Mouse (Mus musculus) neutrophil, adult 83 days (primary cell): Measurements from ENCODE around the gene Zkscan5. TPM values are rescaled to one million over a fixed set of nuclear protein-coding genes. Genes with fewer than 3 reads are reported as not detected.

Experiments
- total RNA-seq, 2 experiments: library from RNA; stranded (reverse); gene quantifications; one replicate each; pipeline ENCODE4 v1.2.4; 2023

Zkscan5 gene
- 1 to 10 TPM; 4.0 to 4.1 TPM for total RNA-seq

DNA sequence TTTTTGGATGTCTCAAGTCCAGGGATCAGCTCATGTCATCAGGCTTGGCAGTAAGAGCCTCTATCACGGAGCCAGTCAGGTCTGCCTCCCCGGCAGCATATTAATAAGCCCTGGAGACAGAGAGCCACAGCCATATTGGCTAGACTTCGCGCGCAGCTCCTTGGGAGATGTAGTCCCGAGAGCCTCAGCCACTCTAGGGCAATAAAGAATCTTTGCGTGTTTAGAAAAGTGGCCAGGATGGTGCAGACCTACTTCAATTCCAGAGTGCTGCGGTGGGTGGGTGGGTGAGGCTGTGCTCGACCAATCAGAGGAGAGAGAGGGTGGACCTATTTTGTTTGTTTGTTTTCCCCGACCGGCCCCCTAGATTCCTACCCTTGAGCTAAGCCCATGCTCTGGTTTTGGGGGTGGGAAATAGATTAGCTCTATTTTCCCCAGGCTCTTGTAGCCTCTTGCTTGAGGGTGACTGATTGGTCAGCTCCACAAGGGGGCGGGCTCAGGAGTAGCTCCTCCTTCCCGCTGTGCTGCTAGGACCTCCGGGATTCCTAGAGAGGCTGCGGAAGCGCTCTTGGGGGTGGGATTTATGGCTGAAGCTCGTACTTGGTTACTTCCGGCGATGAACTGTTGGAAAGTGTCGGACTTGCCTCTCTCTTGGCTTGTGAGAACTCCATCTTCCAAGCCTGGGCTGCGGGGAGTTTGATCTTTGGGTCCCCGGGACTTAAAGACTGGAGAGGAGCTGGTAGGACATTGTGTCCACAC lies at the start of gene Zkscan5:
TSS of gene Zkscan5 (plus strand) at position 627 of the 756 bp plus-strand sequence.

DNA sequence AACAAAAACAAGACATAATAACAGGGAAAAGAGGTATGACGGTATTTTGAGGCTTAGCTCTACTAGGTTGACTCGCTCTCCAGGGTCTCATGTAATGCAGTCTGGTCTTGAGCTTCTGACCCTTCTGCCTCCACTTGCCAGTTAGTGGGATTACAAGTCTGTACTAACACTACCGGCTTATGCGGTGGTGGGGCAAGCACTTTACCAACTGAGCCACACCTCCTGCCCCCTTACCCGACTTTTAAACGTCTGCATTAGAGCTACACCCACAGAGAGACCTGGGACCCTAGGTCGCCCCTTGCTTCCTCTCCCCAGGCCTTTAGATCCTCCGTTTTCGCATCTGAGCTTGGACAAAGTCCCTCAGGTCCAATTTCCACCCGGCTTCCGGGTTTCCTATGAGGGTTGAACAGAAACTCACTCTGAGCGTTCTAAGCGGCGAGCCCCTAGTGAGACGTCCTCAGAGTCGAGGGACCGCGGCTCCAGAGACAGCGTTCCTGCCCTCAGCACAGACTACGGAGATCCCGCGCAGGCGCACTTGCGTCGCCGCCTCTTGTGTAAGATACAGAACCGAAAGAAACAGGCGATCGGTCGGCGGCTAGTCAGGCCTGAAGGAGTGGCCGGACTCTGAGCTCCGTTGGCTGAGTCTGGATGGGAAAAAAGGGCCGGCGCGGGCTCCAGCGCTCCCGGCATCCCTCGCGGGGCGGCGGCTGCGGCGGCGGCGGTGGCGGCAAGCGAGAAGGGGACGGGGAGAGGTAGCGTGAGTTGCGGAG lies 37.6 kb upstream of the Zkscan5 start, which contains the start of the genes Ptcd1 and Cpsf4:
TSS of gene Ptcd1 (minus strand) at position 573 of the 770 bp plus-strand sequence.
TSS of gene Cpsf4 (plus strand) at position 678 of the 770 bp plus-strand sequence.

DNA sequence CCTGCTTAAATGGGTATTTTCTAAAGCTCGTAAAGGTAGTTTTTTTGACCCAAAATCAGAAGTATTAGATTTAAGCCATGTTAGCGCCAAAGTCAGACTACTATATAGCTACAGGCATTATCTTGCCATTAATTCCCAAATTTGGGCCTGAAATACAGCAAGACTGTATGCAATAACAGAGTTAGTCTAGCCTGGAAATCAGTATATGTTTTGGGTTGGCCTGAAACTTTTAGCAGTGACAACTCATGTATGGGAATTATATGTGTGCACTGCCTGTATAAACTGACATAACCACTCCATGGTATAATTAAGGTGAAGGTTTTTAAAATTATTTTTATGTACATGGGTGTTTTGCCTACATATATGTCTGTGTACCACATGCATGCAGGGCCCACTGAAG lies 12.4 kb upstream of the Zkscan5 start, which contains the start of gene Atp5j2:
TSS of gene Atp5j2 (minus strand) at position 101 of the 400 bp plus-strand sequence.

DNA sequence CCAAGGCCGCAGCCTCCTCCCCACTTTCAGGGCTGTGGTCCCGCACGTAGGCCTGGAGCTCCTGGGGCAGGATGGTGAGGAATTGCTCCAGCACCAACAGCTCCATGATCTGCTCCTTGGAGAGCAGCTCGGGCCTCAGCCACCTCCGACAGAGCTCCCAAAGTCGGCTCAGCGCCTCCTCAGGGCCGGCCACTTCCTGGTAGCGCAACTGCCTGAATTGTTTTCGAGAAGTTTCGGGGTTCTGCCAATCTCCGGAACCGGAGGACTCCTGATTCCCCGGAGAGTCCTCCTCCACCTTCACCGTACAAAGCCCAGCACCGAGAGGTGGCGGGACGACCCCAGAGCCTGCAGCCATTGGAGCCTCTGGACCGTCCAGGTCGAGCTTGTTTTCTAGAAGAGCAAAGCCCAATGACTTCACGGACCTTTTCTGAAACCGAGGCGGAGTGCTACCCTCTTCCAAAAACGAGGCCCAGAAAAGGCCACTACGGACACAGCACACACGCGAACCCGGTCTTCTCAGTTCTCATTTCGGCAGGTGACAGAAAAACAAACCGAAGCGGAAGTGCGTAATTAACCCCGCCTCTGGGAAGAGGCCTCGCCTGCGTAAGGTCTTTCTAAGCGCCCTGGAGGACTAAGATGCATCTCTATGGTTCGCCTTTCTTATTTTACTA lies 2.9 kb upstream of the Zkscan5 start, which contains the start of gene Zkscan14:
TSS of gene Zkscan14 (minus strand) at position 548 of the 671 bp plus-strand sequence.

DNA sequence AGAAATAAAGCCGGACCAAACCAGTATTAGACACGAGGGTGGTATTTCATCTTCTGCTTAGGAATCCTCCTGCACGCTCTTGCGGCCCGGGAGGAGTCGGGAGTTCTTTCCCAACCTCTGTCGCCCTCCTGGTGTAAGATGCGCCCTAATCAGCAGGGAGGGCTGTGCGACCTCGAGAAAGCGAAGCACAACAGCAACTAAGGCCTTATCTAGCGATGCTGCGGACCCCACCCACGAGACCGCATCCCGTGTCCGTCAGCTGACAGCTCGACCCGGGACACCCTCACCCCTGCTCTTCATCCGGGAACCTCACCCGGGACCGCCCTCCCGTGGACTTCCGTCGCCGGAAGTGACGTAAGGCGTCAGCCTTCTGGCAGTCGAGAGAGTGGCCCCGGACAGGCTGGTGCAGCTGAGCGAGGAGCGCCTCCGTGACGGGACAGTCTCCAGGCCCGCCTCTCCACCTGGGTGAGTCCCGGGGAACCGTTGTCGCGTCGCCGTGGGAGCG lies 27.1 kb downstream of the Zkscan5 start, which contains the start of gene Zfp655:
TSS of gene Zfp655 (plus strand) at position 349 of the 505 bp plus-strand sequence.

Other genes starting within 250 kb of the Zkscan5 start
- gene Smurf1, start 238.7 kb upstream of the Zkscan5 start, total RNA-seq = 10 to 100 TPM; 12.4 to 13.2 TPM
- gene Gm4871, start 171.8 kb upstream of the Zkscan5 start, total RNA-seq = not detected
- not detected for gene 1700018F24Rik, start 161.6 kb upstream of the Zkscan5 start, total RNA-seq
- 10 to 100 TPM; 79.1 to 86.9 TPM for gene Arpc1a, start 120.7 kb upstream of the Zkscan5 start, total RNA-seq
- gene Kpna7, start 120.5 kb upstream of the Zkscan5 start, total RNA-seq = not detected
- 1,000 to 10,000 TPM in 1 of 2 experiments, 100 to 1,000 TPM in 1; 966 to 1,061 TPM for gene Arpc1b, start 90.3 kb upstream of the Zkscan5 start, total RNA-seq
- 10 to 100 TPM; 34.0 to 39.6 TPM for gene Pdap1, start 64.3 kb upstream of the Zkscan5 start, total RNA-seq
- 100 to 1,000 TPM; 123 to 126 TPM for gene Bud31, start 64.2 kb upstream of the Zkscan5 start, total RNA-seq
- 10 to 100 TPM; 13.8 to 15.7 TPM for gene Ptcd1, start 37.5 kb upstream of the Zkscan5 start, total RNA-seq
- gene Cpsf4, start 37.3 kb upstream of the Zkscan5 start, total RNA-seq = 10 to 100 TPM; 29.3 to 29.5 TPM
- 100 to 1,000 TPM; 112 TPM for gene Atp5j2, start 12.5 kb upstream of the Zkscan5 start, total RNA-seq
- 10 to 100 TPM; 12.5 to 14.7 TPM for gene Zkscan14, start 2.7 kb upstream of the Zkscan5 start, total RNA-seq
- 10 to 100 TPM; 46.1 to 56.4 TPM for gene Zfp655, start 27.2 kb downstream of the Zkscan5 start, total RNA-seq
- 1 to 10 TPM; 7.8 to 8.1 TPM for gene Zscan25, start 75.9 kb downstream of the Zkscan5 start, total RNA-seq
- not detected for gene Cyp3a57, start 140.7 kb downstream of the Zkscan5 start, total RNA-seq